Mouse (Mus musculus) erythroblast, embryonic 14.5 days (primary cell): Measurements from ENCODE around the gene Art3. TPM values are rescaled to one million over a fixed set of nuclear protein-coding genes. Genes with fewer than 3 reads are reported as not detected.

ENCODE experiments used
- H3K27me3 ChIP-seq: 2 replicates; pipeline ENCODE4 v1.6.1; 2012; ENCODE audit warnings: inconsistent platforms; ENCODE audit not compliant: control insufficient read depth
- H3K36me3 ChIP-seq: 2 replicates; pipeline ENCODE4 v1.6.1; 2012; ENCODE audit warnings: mild to moderate bottlenecking, inconsistent platforms; ENCODE audit not compliant: control insufficient read depth
- H3K4me1 ChIP-seq: 2 replicates; pipeline ENCODE4 v1.6.1; 2012; ENCODE audit warnings: inconsistent platforms; ENCODE audit not compliant: control insufficient read depth
- H3K4me3 ChIP-seq: replicated peaks from 2 replicates; pipeline ENCODE3; 2012; ENCODE audit warnings: moderate library complexity, mild to moderate bottlenecking, inconsistent platforms
- H3K9me3 ChIP-seq: 2 replicates; pipeline ENCODE4 v1.6.1; 2012; ENCODE audit warnings: low read length, inconsistent platforms, mixed read lengths; ENCODE audit not compliant: control insufficient read depth
- GATA1 ChIP-seq: IDR thresholded peaks from 2 replicates; pipeline ENCODE4 v1.6.1; 2012; ENCODE audit warnings: low read length, inconsistent platforms, mixed read lengths
- TAL1 ChIP-seq: IDR thresholded peaks from 3 replicates; pipeline ENCODE4 v1.6.1; 2012; ENCODE audit warnings: low read length, inconsistent platforms, mixed read lengths
- polyA plus RNA-seq: library from polyadenylated mRNA; stranded (reverse); fragments of >175 nt; gene quantifications from 2 replicates; pipeline ENCODE4 v1.2.3, GENCODE M21; 2012

Gene Art3
- polyA plus RNA-seq, 1 experiment = not detected

DNA sequence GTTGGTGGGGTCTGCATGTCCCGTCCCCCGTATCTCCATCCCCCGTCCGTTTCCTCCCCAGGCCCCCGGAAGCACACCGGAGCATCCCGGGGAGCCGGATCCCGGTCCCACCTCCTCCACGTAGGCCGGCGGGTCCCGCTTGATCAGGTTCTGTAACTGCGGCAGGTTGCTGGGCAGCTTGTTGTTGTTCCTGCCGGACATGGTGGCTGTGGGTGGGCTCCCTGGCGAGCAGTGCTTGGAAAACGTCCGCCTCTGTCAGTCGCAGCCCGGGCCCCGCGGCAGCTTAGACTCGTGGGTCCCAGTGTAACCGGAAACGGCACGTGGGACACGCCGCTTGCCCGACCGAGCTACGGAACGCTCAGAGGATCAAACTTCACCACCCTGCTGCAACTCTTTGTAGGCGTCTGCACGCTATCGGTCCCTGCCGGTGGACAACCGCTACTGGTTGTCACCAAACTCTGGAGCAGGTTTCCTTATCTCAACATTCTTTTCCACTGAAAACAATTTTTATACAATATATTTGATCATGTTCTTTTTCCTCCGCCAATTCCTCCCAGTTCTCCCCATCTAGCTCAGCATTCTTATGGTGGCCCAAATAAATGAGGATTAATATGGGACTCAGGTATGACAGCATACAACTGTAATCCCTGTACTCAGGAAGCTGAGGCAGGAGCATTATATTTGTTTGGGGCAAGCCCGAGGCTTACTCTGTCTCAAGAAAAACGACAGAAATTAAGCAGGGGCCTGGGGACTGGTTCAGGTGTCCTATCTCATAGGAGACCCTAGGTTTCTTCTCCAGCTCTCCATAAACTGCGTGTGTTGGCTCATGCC lies 21.7 kb upstream of the Art3 start, which contains the start of gene Sdad1:
Sdad1 (minus strand) TSS at position 799 of the 831 bp plus-strand sequence.
- H3K4me1 ChIP-seq = peaks cover 28% of the 10 kb centered on the region

GRCm38 (mm10) chr5:92312046-92312715 lies 19.4 kb upstream of the Art3 start:
- peaks cover 28% of the 10 kb centered on the region for H3K4me1 ChIP-seq
- TF ChIP-seq GATA1 (no peak), TAL1 (no peak)
- H3K4me3 ChIP-seq = no peak overlapping the region
- no peaks in the 10 kb centered on the region for H3K9me3 ChIP-seq
- no peaks in the 10 kb centered on the region for H3K27me3 ChIP-seq
- H3K36me3 ChIP-seq = peaks cover 3% of the 10 kb centered on the region

More for the DNA sequence above, 21.7 kb upstream of the Art3 start, which contains the start of gene Sdad1:
- Histone ChIP-seq H3K36me3 (peaks cover 18% of the 10 kb centered on the region), H3K4me3 (peak within 1 kb of the TSS; percentile 84), H3K27me3 (no peaks in the 10 kb centered on the region), H3K9me3 (no peaks in the 10 kb centered on the region)
- TF ChIP-seq TAL1 = no peak
- TF ChIP-seq GATA1 = no peak

GRCm38 (mm10) chr5:92313776-92314175 lies 17.9 kb upstream of the Art3 start:
- Histone ChIP-seq H3K4me1 (peaks cover 20% of the 10 kb centered on the region), H3K9me3 (no peaks in the 10 kb centered on the region), H3K36me3 (no peaks in the 10 kb centered on the region), H3K27me3 (no peaks in the 10 kb centered on the region), H3K4me3 (no peak overlapping the region)
- no peak for TF ChIP-seq GATA1
- TF ChIP-seq TAL1 = no peak

- TF ChIP-seq GATA1 = no peak
- H3K4me1 ChIP-seq = no peaks in the 10 kb centered on the region; the same call in 1 of the 2 replicates
- H3K27me3 ChIP-seq = no peaks in the 10 kb centered on the region
- no peak overlapping the region for H3K4me3 ChIP-seq
- no peaks in the 10 kb centered on the region for H3K9me3 ChIP-seq
- no peaks in the 10 kb centered on the region for H3K36me3 ChIP-seq
Observed at GRCm38 (mm10) chr5:92318119-92318518, 13.5 kb upstream of the Art3 start.

DNA sequence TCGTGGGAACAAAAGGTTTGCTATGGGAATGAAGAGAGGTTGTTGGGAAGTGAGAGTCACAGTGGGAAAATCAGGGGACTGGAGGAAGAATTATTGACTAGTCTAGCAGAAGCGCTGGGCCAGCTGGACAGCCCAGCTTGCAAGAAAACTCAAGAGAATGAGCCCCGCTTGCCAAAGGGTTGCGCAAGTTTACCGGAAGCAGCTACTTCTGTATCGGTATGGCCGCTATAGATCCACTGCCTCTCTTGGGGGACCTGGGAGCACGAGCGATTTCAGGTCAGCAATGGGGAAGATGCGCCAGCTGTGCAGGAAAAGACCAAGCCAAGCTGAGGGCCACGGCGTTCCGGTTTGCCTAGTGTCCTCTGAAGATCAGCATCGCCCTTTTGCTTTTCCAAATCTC lies 13.0 kb upstream of the Art3 start:
- Histone ChIP-seq H3K36me3 (no peaks in the 10 kb centered on the region), H3K27me3 (no peaks in the 10 kb centered on the region), H3K9me3 (no peaks in the 10 kb centered on the region), H3K4me1 (no peaks in the 10 kb centered on the region; the same call in 1 of the 2 replicates), H3K4me3 (no peak overlapping the region)
- TF ChIP-seq GATA1 = no peak
- no peak for TF ChIP-seq TAL1

DNA sequence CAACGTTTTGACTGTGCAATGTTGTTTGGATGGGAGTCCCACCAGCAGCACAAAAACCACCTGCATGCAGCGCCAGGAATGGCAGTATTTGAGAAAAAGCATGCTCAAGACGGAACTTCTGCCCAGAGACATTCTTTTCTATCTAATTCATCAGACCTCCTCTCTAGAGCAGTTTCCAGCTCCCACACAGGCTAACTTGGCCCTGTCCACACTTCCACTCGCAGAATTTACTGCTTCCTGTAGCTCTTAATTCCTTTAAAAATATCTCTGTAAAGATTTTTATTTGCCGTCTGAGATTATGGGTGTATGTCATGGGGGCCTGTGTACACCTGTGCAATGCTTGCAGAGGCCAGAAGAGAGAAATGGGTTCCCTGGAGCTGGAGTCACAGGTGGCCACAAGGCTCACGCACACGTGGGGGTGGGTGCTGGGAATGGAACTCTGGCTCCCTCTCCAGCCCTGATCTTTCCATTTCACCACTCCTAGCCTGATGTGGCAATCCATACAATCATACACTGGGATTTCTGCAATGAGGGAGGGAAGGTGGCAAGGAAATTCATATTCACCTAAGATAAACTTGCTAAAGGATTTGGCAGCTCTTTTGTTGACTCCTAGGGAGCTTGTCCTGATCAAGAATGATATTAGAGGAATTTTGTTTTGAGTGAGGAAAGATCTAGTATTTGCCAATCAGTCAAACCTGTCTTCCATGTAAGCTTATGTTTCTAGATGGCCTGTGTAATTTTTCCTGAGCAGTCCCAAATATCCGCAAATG lies 9.8 kb upstream of the Art3 start:
- no peaks in the 10 kb centered on the region for H3K36me3 ChIP-seq
- peaks cover 4% of the 10 kb centered on the region for H3K27me3 ChIP-seq
- no peak overlapping the region for H3K4me3 ChIP-seq
- H3K9me3 ChIP-seq = no peaks in the 10 kb centered on the region
- TF ChIP-seq TAL1 (no peak), GATA1 (no peak)
- no peaks in the 10 kb centered on the region; the same call in 1 of the 2 replicates for H3K4me1 ChIP-seq

DNA sequence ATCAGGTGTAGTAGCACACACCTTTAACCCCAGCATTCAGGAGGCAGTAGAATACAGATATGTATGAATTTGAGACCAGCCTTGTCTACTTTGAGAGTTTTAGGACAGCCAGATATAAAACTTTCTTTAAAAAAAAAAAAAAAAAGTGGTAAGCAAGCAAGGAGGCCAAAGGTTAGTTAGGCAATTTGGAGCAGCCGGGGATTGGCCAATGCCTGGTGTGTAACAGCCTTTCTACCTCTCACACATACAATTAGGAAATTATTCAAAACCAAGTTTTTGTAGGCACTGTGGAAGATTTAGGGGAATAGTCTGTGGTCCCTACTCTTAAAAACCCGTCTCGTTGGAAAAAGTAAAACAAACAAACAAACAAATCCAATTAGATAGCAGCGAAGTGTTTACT lies 9.0 kb upstream of the Art3 start:
- no peak for TF ChIP-seq TAL1
- no peak for TF ChIP-seq GATA1
- Histone ChIP-seq H3K27me3 (peaks cover 5% of the 10 kb centered on the region), H3K4me1 (no peaks in the 10 kb centered on the region; the same call in 1 of the 2 replicates), H3K9me3 (no peaks in the 10 kb centered on the region), H3K36me3 (no peaks in the 10 kb centered on the region), H3K4me3 (no peak overlapping the region)

- TF ChIP-seq TAL1 (no peak), GATA1 (no peak)
- no peak overlapping the region for H3K4me3 ChIP-seq
- no peaks in the 10 kb centered on the region for H3K36me3 ChIP-seq
- no peaks in the 10 kb centered on the region; the same call in 1 of the 2 replicates for H3K4me1 ChIP-seq
- peaks cover 10% of the 10 kb centered on the region for H3K27me3 ChIP-seq
- H3K9me3 ChIP-seq = no peaks in the 10 kb centered on the region
Observed at GRCm38 (mm10) chr5:92323264-92323663, 8.4 kb upstream of the Art3 start.
